Mouse (Mus musculus): Measurements from ENCODE around the gene Crybg3. TPM values are rescaled to one million over a fixed set of nuclear protein-coding genes. Genes with fewer than 3 reads are reported as not detected.
A peak's percentile ranks its signal among the peaks of the same experiment; 100 is the strongest.

The Crybg3 gene
- polyA plus RNA-seq, 1 experiment, result 33.4 TPM

DNA sequence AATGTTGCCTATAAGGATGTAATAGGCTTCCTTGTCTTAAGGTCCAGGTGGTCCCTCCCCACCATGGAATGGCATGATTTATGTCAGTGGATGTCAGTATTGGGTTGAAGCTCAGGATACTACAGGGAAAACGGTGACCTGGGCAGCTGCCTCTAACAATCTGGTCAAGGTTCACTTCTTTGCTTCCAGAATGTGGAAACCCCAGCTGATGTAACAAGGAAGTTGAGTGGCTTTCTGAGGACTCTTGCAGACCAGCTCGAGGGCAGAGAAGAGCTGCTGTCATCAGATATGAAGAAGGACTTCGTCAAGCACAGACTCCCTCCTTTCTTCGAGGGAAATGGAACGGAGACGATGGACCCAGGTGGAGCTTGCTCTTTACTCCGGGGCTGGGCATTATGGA lies 113.5 kb downstream of the Crybg3 start:
- H3K4me3 ChIP-seq (ENCODE audit: control insufficient read depth, low read depth, low read length), result no peak overlapping the region
- no peaks in the 10 kb centered on the region for H3K4me1 ChIP-seq (ENCODE audit: control insufficient read depth, insufficient read depth, low read length)
- no peaks in the 10 kb centered on the region for H3K27me3 ChIP-seq (ENCODE audit: control insufficient read depth, insufficient read depth, low read length)
- H3K36me3 ChIP-seq (ENCODE audit: control insufficient read depth, insufficient read depth, low read length), result no peaks in the 10 kb centered on the region; the same call in 1 of the 2 replicates
- TF ChIP-seq POLR2A (IDR thresholded peaks at IDR 0.05; ENCODE audit: control insufficient read depth, low read depth, low read length) (no peak), CTCF (IDR thresholded peaks at IDR 0.05; ENCODE audit: control insufficient read depth, insufficient read depth, insufficient replicate concordance, low read depth, low read length) (no peak)
- H3K27ac ChIP-seq (ENCODE audit: control insufficient read depth, insufficient read depth, low read depth, low read length), result no peak overlapping the region

- Histone ChIP-seq H3K27ac (ENCODE audit: control insufficient read depth, insufficient read depth, low read depth, low read length) (no peak overlapping the region), H3K4me1 (ENCODE audit: control insufficient read depth, insufficient read depth, low read length) (no peaks in the 10 kb centered on the region), H3K4me3 (ENCODE audit: control insufficient read depth, low read depth, low read length) (no peak overlapping the region), H3K27me3 (ENCODE audit: control insufficient read depth, insufficient read depth, low read length) (no peaks in the 10 kb centered on the region), H3K36me3 (ENCODE audit: control insufficient read depth, insufficient read depth, low read length) (peaks cover 2% of the 10 kb centered on the region)
- TF ChIP-seq POLR2A (IDR thresholded peaks at IDR 0.05; ENCODE audit: control insufficient read depth, low read depth, low read length) (no peak), CTCF (IDR thresholded peaks at IDR 0.05; ENCODE audit: control insufficient read depth, insufficient read depth, insufficient replicate concordance, low read depth, low read length) (no peak)
Measured at GRCm38 (mm10) chr16:59477955-59478354, 122.8 kb downstream of the Crybg3 start.

GRCm38 (mm10) chr16:59474788-59475187 lies 126.0 kb downstream of the Crybg3 start:
- Histone ChIP-seq H3K4me1 (ENCODE audit: control insufficient read depth, insufficient read depth, low read length) (peaks cover 3% of the 10 kb centered on the region; the same call in 1 of the 2 replicates), H3K36me3 (ENCODE audit: control insufficient read depth, insufficient read depth, low read length) (no peaks in the 10 kb centered on the region), H3K27ac (ENCODE audit: control insufficient read depth, insufficient read depth, low read depth, low read length) (no peak overlapping the region), H3K4me3 (ENCODE audit: control insufficient read depth, low read depth, low read length) (no peak overlapping the region), H3K27me3 (ENCODE audit: control insufficient read depth, insufficient read depth, low read length) (no peaks in the 10 kb centered on the region)
- TF ChIP-seq CTCF (IDR thresholded peaks at IDR 0.05; ENCODE audit: control insufficient read depth, insufficient read depth, insufficient replicate concordance, low read depth, low read length) (peak; percentile 59; the same call in 1 of the 2 replicates), POLR2A (IDR thresholded peaks at IDR 0.05; ENCODE audit: control insufficient read depth, low read depth, low read length) (no peak)

DNA sequence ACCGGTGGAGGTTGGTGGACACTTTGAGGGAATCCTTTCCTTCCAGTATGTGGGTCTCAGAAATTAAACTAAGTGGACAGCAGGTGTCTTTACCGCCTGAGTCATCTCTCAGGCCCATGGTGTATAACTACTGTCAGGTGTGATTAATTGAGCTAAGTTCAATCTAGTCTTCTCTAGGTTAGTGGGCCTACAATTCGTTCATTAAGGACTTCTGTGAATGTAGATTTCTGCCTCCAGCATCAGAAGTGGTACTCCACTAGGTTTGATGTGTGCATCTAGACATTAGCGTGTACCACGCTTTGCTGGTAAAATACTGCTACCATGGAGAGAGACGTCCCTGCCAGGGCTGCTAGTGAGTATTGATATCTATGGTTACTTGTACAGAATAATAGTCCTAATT lies 128.2 kb downstream of the Crybg3 start:
- Histone ChIP-seq H3K36me3 (ENCODE audit: control insufficient read depth, insufficient read depth, low read length) (no peaks in the 10 kb centered on the region), H3K27ac (ENCODE audit: control insufficient read depth, insufficient read depth, low read depth, low read length) (no peak overlapping the region), H3K4me3 (ENCODE audit: control insufficient read depth, low read depth, low read length) (no peak overlapping the region), H3K4me1 (ENCODE audit: control insufficient read depth, insufficient read depth, low read length) (peaks cover 3% of the 10 kb centered on the region; the same call in 1 of the 2 replicates), H3K27me3 (ENCODE audit: control insufficient read depth, insufficient read depth, low read length) (no peaks in the 10 kb centered on the region)
- TF ChIP-seq CTCF (IDR thresholded peaks at IDR 0.05; ENCODE audit: control insufficient read depth, insufficient read depth, insufficient replicate concordance, low read depth, low read length), result no peak
- TF ChIP-seq POLR2A (IDR thresholded peaks at IDR 0.05; ENCODE audit: control insufficient read depth, low read depth, low read length), result no peak

GRCm38 (mm10) chr16:59471637-59472278 lies 129.0 kb downstream of the Crybg3 start, which contains the start of gene Riox2:
Riox2 (plus strand) TSS chr16:59471775.
- no peaks in the 10 kb centered on the region for H3K27me3 ChIP-seq (ENCODE audit: control insufficient read depth, insufficient read depth, low read length)
- H3K4me3 ChIP-seq (ENCODE audit: control insufficient read depth, low read depth, low read length), result peak within 1 kb of the TSS; percentile 90
- TF ChIP-seq POLR2A (IDR thresholded peaks at IDR 0.05; ENCODE audit: control insufficient read depth, low read depth, low read length), result peak; percentile 48; the same call in 1 of the 2 replicates
- peak; percentile 4; the same call in 1 of the 2 replicates for TF ChIP-seq CTCF (IDR thresholded peaks at IDR 0.05; ENCODE audit: control insufficient read depth, insufficient read depth, insufficient replicate concordance, low read depth, low read length)
- H3K4me1 ChIP-seq (ENCODE audit: control insufficient read depth, insufficient read depth, low read length), result peaks cover 3% of the 10 kb centered on the region; the same call in 1 of the 2 replicates
- H3K27ac ChIP-seq (ENCODE audit: control insufficient read depth, insufficient read depth, low read depth, low read length), result peak within 1 kb of the TSS; percentile 72
- H3K36me3 ChIP-seq (ENCODE audit: control insufficient read depth, insufficient read depth, low read length), result no peaks in the 10 kb centered on the region

GRCm38 (mm10) chr16:59469846-59470245 lies 130.9 kb downstream of the Crybg3 start:
- Histone ChIP-seq H3K27ac (ENCODE audit: control insufficient read depth, insufficient read depth, low read depth, low read length) (no peak overlapping the region), H3K4me1 (ENCODE audit: control insufficient read depth, insufficient read depth, low read length) (peaks cover 3% of the 10 kb centered on the region; the same call in 1 of the 2 replicates), H3K27me3 (ENCODE audit: control insufficient read depth, insufficient read depth, low read length) (no peaks in the 10 kb centered on the region), H3K36me3 (ENCODE audit: control insufficient read depth, insufficient read depth, low read length) (no peaks in the 10 kb centered on the region), H3K4me3 (ENCODE audit: control insufficient read depth, low read depth, low read length) (no peak overlapping the region)
- no peak for TF ChIP-seq POLR2A (IDR thresholded peaks at IDR 0.05; ENCODE audit: control insufficient read depth, low read depth, low read length)
- TF ChIP-seq CTCF (IDR thresholded peaks at IDR 0.05; ENCODE audit: control insufficient read depth, insufficient read depth, insufficient replicate concordance, low read depth, low read length), result no peak

DNA sequence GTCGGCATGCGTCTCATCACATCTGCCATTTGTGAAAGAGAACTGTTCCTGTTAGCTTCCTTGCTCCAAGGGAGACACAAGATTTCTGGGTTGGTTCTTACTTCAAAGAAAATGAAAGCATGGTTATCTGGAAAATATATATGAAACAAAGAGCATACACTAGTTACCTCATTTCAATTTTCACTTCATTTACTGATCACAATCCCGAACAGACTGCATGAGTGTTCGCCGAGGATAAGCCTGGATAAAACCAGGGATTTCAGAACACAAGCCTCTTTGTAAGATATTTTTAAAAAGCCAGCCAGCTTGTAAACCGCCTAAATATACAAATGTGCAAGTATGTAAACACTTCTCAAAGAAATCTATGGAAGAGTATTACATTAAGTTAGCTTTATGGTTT lies 136.8 kb downstream of the Crybg3 start:
- Histone ChIP-seq H3K36me3 (ENCODE audit: control insufficient read depth, insufficient read depth, low read length) (no peaks in the 10 kb centered on the region), H3K4me1 (ENCODE audit: control insufficient read depth, insufficient read depth, low read length) (no peaks in the 10 kb centered on the region), H3K27me3 (ENCODE audit: control insufficient read depth, insufficient read depth, low read length) (no peaks in the 10 kb centered on the region), H3K4me3 (ENCODE audit: control insufficient read depth, low read depth, low read length) (no peak overlapping the region), H3K27ac (ENCODE audit: control insufficient read depth, insufficient read depth, low read depth, low read length) (no peak overlapping the region)
- no peak for TF ChIP-seq POLR2A (IDR thresholded peaks at IDR 0.05; ENCODE audit: control insufficient read depth, low read depth, low read length)
- no peak for TF ChIP-seq CTCF (IDR thresholded peaks at IDR 0.05; ENCODE audit: control insufficient read depth, insufficient read depth, insufficient replicate concordance, low read depth, low read length)

Data from testis, adult 2 months (tissue).